Mouse (Mus musculus) liver, postnatal 0 days (tissue): ENCODE measurements around the gene Glt8d1.

Experiments
- CTCF ChIP-seq: sonication (generic); IDR thresholded peaks from 2 replicates; pipeline ENCODE4 v1.5.1; 2016; ENCODE audit warnings: antibody characterized with exemption, low read depth
- EP300 ChIP-seq: IDR thresholded peaks from 2 replicates; pipeline ENCODE4 v1.6.1; 2016; ENCODE audit warnings: antibody characterized with exemption, low read depth, mild to moderate bottlenecking

- TF ChIP-seq EP300 = no peak
- no peak for TF ChIP-seq CTCF
Observed at GRCm38 (mm10) chr14:30974204-30974603, 27.0 kb upstream of the Glt8d1 start.
